Mouse (Mus musculus): Measurements from ENCODE around the gene Uncx.

DNA sequence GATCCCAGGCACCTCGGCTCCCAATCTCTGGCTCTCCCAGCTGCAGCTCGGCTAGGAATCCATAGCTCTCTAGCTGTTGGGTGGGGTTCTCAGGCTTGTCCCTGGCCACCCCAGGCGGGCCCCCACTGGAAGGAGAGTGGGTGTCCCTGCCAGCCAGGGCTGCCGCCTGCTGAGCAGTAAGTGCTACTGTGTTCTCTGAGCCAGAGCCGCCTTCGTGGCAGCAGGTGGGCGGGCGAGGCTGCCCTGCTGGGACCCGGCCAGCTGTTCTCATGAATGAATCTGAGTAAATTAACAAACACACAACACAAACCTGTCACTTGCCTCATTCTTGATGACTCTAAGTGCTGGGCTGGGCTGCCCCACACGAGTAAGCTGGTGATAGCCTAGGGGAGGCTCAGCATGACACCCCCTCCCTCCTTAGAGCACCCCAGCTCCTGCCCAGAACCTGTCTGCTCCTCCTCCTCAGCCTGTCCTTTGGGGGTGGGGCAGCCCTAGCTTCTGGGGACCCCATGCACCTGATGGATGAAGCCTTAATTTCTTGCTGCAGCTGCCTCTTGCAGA, 38.1 kb downstream of the Uncx start:
- no peak for TF ChIP-seq CTCF (IDR thresholded peaks at IDR 0.05)
- no peak for TF ChIP-seq POLR2A (IDR thresholded peaks at IDR 0.05; ENCODE audit: insufficient read depth, low read depth, low read length)

Data from heart, adult 2 months (tissue).